Mouse (Mus musculus): ENCODE data around the gene Ccl6. TPM values are rescaled to one million over a fixed set of nuclear protein-coding genes. Genes with fewer than 3 reads are reported as not detected.

The Ccl6 gene
- polyA plus RNA-seq, 1 experiment from 2014 or later = 3.5 TPM

- Histone ChIP-seq H3K4me3 (no peak overlapping the region), H3K9me3 (no peaks in the 10 kb centered on the region), H3K27me3 (no peaks in the 10 kb centered on the region), H3K4me1 (replicated peaks) (no peaks in the 10 kb centered on the region), H3K27ac (replicated peaks) (no peak overlapping the region), H3K9ac (no peak overlapping the region), H3K4me2 (no peak overlapping the region), H3K36me3 (no peaks in the 10 kb centered on the region)
- no peak for ATAC-seq (ENCODE audit: low read depth)
- 93% methylated on average over 5 of the region's 5 CpGs for WGBS
Measured at GRCm38 (mm10) chr11:83550186-83550632, 42.7 kb downstream of the Ccl6 start.

DNA sequence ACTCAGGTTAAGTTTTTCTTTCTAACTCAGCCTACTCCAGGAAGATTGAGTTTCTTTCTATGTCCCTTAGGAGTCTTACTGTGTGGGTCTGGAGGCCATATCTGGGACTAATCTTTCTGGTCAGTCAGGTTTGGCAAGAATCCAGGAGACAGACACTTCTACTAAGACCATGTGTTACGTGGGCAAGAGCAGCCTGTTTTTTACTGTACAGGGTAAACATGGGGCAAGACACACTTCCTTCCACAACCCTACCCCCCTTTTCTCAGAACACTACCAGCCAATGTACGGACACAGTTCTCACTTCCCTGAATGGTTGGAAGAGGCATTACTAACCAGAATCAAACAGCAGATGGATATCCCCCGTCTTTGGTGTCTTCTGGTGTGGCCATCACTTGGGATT, 48.7 kb downstream of the Ccl6 start:
- ATAC-seq (ENCODE audit: low read depth) = no peak
- Histone ChIP-seq H3K27ac (replicated peaks) (no peak overlapping the region), H3K4me2 (no peak overlapping the region), H3K4me3 (no peak overlapping the region), H3K9ac (no peak overlapping the region), H3K4me1 (replicated peaks) (no peaks in the 10 kb centered on the region), H3K36me3 (no peaks in the 10 kb centered on the region), H3K27me3 (no peaks in the 10 kb centered on the region), H3K9me3 (no peaks in the 10 kb centered on the region)
- WGBS = 71% methylated on average over 3 of the region's 3 CpGs

GRCm38 (mm10) chr11:83541415-83541814, 51.5 kb downstream of the Ccl6 start:
- H3K27me3 ChIP-seq = no peaks in the 10 kb centered on the region
- ATAC-seq (ENCODE audit: low read depth) = no peak
- WGBS = 86% methylated on average over 3 of the region's 3 CpGs

DNA sequence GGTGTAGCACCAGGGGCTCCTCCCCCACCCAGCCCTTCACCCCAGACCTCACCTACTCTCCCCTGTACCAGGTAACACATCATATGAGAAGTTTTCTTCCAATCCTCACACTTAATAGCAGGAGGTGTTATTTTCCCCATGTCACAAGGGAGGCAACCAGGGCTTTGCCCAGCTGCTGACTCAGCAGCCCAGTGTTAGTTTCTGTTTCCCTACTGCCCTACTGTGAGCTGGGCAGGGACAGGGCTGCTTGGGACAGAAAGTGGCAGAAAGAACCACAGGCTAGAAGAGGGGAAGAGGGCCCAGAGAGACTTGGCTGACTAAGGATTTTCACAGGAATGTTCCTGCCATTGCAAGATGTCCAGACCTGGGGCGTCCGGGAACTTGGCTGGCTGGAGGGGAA, 52.0 kb downstream of the Ccl6 start:
- no peaks in the 10 kb centered on the region for H3K4me1 ChIP-seq (replicated peaks)
- 78% methylated on average over 2 of the region's 2 CpGs for WGBS
- H3K4me2 ChIP-seq = no peak overlapping the region
- no peak overlapping the region for H3K9ac ChIP-seq
- no peaks in the 10 kb centered on the region for H3K27me3 ChIP-seq
- no peak overlapping the region for H3K27ac ChIP-seq (replicated peaks)
- no peak overlapping the region for H3K4me3 ChIP-seq
- H3K9me3 ChIP-seq = no peaks in the 10 kb centered on the region
- no peaks in the 10 kb centered on the region for H3K36me3 ChIP-seq
- ATAC-seq (ENCODE audit: low read depth) = no peak

More at GRCm38 (mm10) chr11:83541415-83541814, 51.5 kb downstream of the Ccl6 start:
- no peaks in the 10 kb centered on the region for H3K9me3 ChIP-seq
- H3K4me3 ChIP-seq = no peak overlapping the region
- no peak overlapping the region for H3K9ac ChIP-seq
- H3K4me1 ChIP-seq (replicated peaks) = no peaks in the 10 kb centered on the region
- H3K27ac ChIP-seq (replicated peaks) = no peak overlapping the region
- no peak overlapping the region for H3K4me2 ChIP-seq
- H3K36me3 ChIP-seq = no peaks in the 10 kb centered on the region

DNA sequence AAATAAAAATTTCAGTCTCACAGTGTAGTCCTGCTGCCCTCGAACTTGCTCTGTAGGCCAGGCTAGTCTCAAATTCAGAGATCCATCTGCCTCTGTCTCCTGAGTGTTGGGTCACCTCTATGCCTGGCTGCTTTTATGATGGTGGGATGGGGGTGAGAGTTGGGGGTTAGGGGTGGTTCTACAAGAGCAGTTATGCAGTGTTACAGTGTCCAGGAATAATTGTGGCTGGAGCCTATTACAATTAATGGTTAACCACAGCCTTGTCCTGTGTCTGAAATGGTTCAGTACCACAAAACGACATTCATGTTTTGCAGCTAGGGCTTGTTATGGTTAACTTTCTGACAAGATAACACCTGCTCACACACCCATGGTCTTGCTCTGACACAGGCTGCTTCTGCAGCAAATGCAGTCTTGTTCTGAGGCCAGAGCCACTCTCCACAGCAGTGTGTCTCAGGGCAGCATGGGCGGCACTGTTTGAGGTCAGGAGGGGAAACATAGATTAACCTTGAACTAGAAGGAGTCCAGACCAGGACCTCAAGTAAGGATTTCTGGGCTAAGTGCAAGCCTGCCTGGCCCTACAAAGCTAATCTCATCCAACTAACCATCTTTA, 54.1 kb downstream of the Ccl6 start:
- no peak overlapping the region for H3K4me3 ChIP-seq
- H3K36me3 ChIP-seq = no peaks in the 10 kb centered on the region
- H3K27me3 ChIP-seq = no peaks in the 10 kb centered on the region
- no peak overlapping the region for H3K9ac ChIP-seq
- no peak overlapping the region for H3K4me2 ChIP-seq
- ATAC-seq (ENCODE audit: low read depth) = no peak
- peaks cover 11% of the 10 kb centered on the region for H3K4me1 ChIP-seq (replicated peaks)
- 86% methylated on average over 3 of the region's 3 CpGs for WGBS
- no peaks in the 10 kb centered on the region for H3K9me3 ChIP-seq
- no peak overlapping the region for H3K27ac ChIP-seq (replicated peaks)

Other genes with a start within 250 kb of the Ccl6 start
- 24.2 and 25.3 TPM in 2 replicates for gene Rasl10b, start 183.9 kb downstream of the Ccl6 start, polyA plus RNA-seq (2015; fragmentation: Nextera tagmentation; extraction: Ambion mirVana)
- 0.07 and 0.29 TPM in 2 replicates for gene Gas2l2, start 163.6 kb downstream of the Ccl6 start, polyA plus RNA-seq (2015; fragmentation: Nextera tagmentation; extraction: Ambion mirVana)
- 0.36 TPM in 1 of 2 replicates, not detected in the other for gene 1700020L24Rik, start 155.4 kb downstream of the Ccl6 start, polyA plus RNA-seq (2015; fragmentation: Nextera tagmentation; extraction: Ambion mirVana)
- 3.5 and 4.6 TPM in 2 replicates for gene Mmp28, start 130.0 kb downstream of the Ccl6 start, polyA plus RNA-seq (2015; fragmentation: Nextera tagmentation; extraction: Ambion mirVana)
- 10.8 and 11.8 TPM in 2 replicates for gene Taf15, start 120.0 kb downstream of the Ccl6 start, polyA plus RNA-seq (2015; fragmentation: Nextera tagmentation; extraction: Ambion mirVana)
- gene Heatr9, start 70.9 kb downstream of the Ccl6 start, polyA plus RNA-seq (2015; fragmentation: Nextera tagmentation; extraction: Ambion mirVana) = not detected in 2 replicates
- not detected in 2 replicates for gene Ccl5, start 62.6 kb downstream of the Ccl6 start, polyA plus RNA-seq (2015; fragmentation: Nextera tagmentation; extraction: Ambion mirVana)
- gene Ccl9, start 14.5 kb downstream of the Ccl6 start, polyA plus RNA-seq (2015; fragmentation: Nextera tagmentation; extraction: Ambion mirVana) = 2.4 and 3.1 TPM in 2 replicates
- gene Rpl9-ps1, start 52.5 kb upstream of the Ccl6 start, polyA plus RNA-seq (2015; fragmentation: Nextera tagmentation; extraction: Ambion mirVana) = not detected in 2 replicates
- 2.0 and 3.0 TPM in 2 replicates for gene Ccl3, start 56.3 kb upstream of the Ccl6 start, polyA plus RNA-seq (2015; fragmentation: Nextera tagmentation; extraction: Ambion mirVana)
- gene Ccl4, start 69.5 kb upstream of the Ccl6 start, polyA plus RNA-seq (2015; fragmentation: Nextera tagmentation; extraction: Ambion mirVana) = 0.65 and 1.9 TPM in 2 replicates
- not detected in 2 replicates for gene Wfdc17, start 110.9 kb upstream of the Ccl6 start, polyA plus RNA-seq (2015; fragmentation: Nextera tagmentation; extraction: Ambion mirVana)
- not detected in 2 replicates for gene Wfdc18, start 115.9 kb upstream of the Ccl6 start, polyA plus RNA-seq (2015; fragmentation: Nextera tagmentation; extraction: Ambion mirVana)
- gene Wfdc21, start 153.9 kb upstream of the Ccl6 start, polyA plus RNA-seq (2015; fragmentation: Nextera tagmentation; extraction: Ambion mirVana) = not detected in 2 replicates
- 32.7 and 35.5 TPM in 2 replicates for gene Heatr6, start 160.6 kb upstream of the Ccl6 start, polyA plus RNA-seq (2015; fragmentation: Nextera tagmentation; extraction: Ambion mirVana)

All from neural tube, embryonic 13.5 days (tissue).